Mouse (Mus musculus) stomach, embryonic 15.5 days (tissue): ENCODE measurements around the gene Rai1. TPM values are rescaled to one million over a fixed set of nuclear protein-coding genes. Genes with fewer than 3 reads are reported as not detected.

Experiments
- ATAC-seq: fragments of 200-750 bp; cut with Nextera tagmentation; 2 replicates; pipeline ENCODE4 v1.8.0; 2017; ENCODE audit warnings: low read depth, moderate number of reproducible peaks, moderate TSS enrichment; ENCODE audit not compliant: insufficient read depth, low FRiP score
- H3K27ac ChIP-seq: fragments of 300-500 bp; sonication (generic); 2 replicates; pipeline ENCODE4 v1.5.1; 2015; ENCODE audit warnings: mild to moderate bottlenecking, inconsistent platforms
- H3K27me3 ChIP-seq: fragments of 300-500 bp; sonication (generic); replicated peaks from 2 replicates; pipeline ENCODE4 v1.6.1; 2015; ENCODE audit warnings: inconsistent platforms
- H3K36me3 ChIP-seq: fragments of 300-500 bp; sonication (generic); 2 replicates; pipeline ENCODE4 v1.6.1; 2015; ENCODE audit warnings: inconsistent platforms
- H3K4me1 ChIP-seq: fragments of 300-500 bp; sonication (generic); 2 replicates; pipeline ENCODE4 v1.6.1; 2015; ENCODE audit warnings: inconsistent platforms
- H3K4me2 ChIP-seq: fragments of 300-500 bp; sonication (generic); 2 replicates; pipeline ENCODE4 v1.6.1; 2015; ENCODE audit warnings: mild to moderate bottlenecking, inconsistent platforms
- H3K4me3 ChIP-seq: fragments of 300-500 bp; sonication (generic); replicated peaks from 2 replicates; pipeline ENCODE4 v1.5.1; 2015; ENCODE audit warnings: inconsistent platforms
- H3K9ac ChIP-seq: fragments of 300-500 bp; sonication (generic); 2 replicates; pipeline ENCODE4 v1.6.1; 2015; ENCODE audit warnings: inconsistent platforms
- H3K9me3 ChIP-seq: fragments of 300-500 bp; sonication (generic); 2 replicates; pipeline ENCODE4 v1.6.1; 2016; ENCODE audit warnings: inconsistent platforms
- WGBS: fragments of 180-500 bp; shearing (Covaris S2); methylation state at CpG from one replicate; pipeline ENCODE4 v1.1.7; 2015; 5-methylcytosine and 5-hydroxymethylcytosine counted together
- polyA plus RNA-seq: library from polyadenylated mRNA; unstranded; fragments of >200 nt; fragmentation: Nextera tagmentation; extraction: Ambion mirVana; gene quantifications from 2 replicates; pipeline ENCODE4 v1.2.1, GENCODE M21; 2015

Rai1 gene
- polyA plus RNA-seq, 1 experiment from 2014 or later: 24.4 TPM

GRCm38 (mm10) chr11:60175371-60176181, 70.8 kb downstream of the Rai1 start:
- WGBS: under 1% methylated on average over 50 of the region's 66 CpGs
- peak; percentile 59 for ATAC-seq

GRCm38 (mm10) chr11:60176182-60176974, 71.6 kb downstream of the Rai1 start:
- H3K4me2 ChIP-seq: peak overlapping the region; percentile 100
- peak overlapping the region; percentile 63 for H3K4me3 ChIP-seq
- under 1% methylated on average over 71 of the region's 71 CpGs for WGBS
- H3K27ac ChIP-seq: peak overlapping the region; percentile 89
- H3K4me1 ChIP-seq: peaks cover 87% of the 10 kb centered on the region
- no peaks in the 10 kb centered on the region for H3K9me3 ChIP-seq
- H3K36me3 ChIP-seq: no peaks in the 10 kb centered on the region
- H3K9ac ChIP-seq: peak overlapping the region; percentile 52
- peak; percentile 56; the same call in 1 of the 2 replicates for ATAC-seq
- H3K27me3 ChIP-seq: no peaks in the 10 kb centered on the region

More at GRCm38 (mm10) chr11:60175371-60176181, 70.8 kb downstream of the Rai1 start:
- Histone ChIP-seq H3K27ac (peak overlapping the region; percentile 89), H3K36me3 (no peaks in the 10 kb centered on the region), H3K9ac (peak overlapping the region; percentile 52), H3K9me3 (no peaks in the 10 kb centered on the region), H3K4me1 (peaks cover 81% of the 10 kb centered on the region), H3K27me3 (no peaks in the 10 kb centered on the region), H3K4me2 (peak overlapping the region; percentile 100), H3K4me3 (peak overlapping the region; percentile 63)

GRCm38 (mm10) chr11:60176975-60177657, 72.3 kb downstream of the Rai1 start:
- H3K4me1 ChIP-seq: peaks cover 90% of the 10 kb centered on the region
- no peaks in the 10 kb centered on the region for H3K36me3 ChIP-seq
- peak overlapping the region; percentile 89 for H3K27ac ChIP-seq
- H3K27me3 ChIP-seq: no peaks in the 10 kb centered on the region
- H3K9ac ChIP-seq: 0 out of 2 replicates have a peak overlapping the region, but pooled peaks have one; percentile 34
- no peaks in the 10 kb centered on the region for H3K9me3 ChIP-seq
- peak overlapping the region; percentile 63 for H3K4me3 ChIP-seq
- peak overlapping the region; percentile 100 for H3K4me2 ChIP-seq
- 2% methylated on average over 42 of the region's 42 CpGs for WGBS
- ATAC-seq: no peak

GRCm38 (mm10) chr11:60178005-60178404, 73.2 kb downstream of the Rai1 start:
- no peaks in the 10 kb centered on the region for H3K36me3 ChIP-seq
- no peaks in the 10 kb centered on the region for H3K9me3 ChIP-seq
- H3K9ac ChIP-seq: no peak overlapping the region
- no peak overlapping the region for H3K4me3 ChIP-seq
- H3K4me1 ChIP-seq: peaks cover 90% of the 10 kb centered on the region
- no peaks in the 10 kb centered on the region for H3K27me3 ChIP-seq
- no peak for ATAC-seq
- H3K27ac ChIP-seq: peak overlapping the region; percentile 89
- 48% methylated on average over 6 of the region's 6 CpGs for WGBS
- H3K4me2 ChIP-seq: peak overlapping the region; percentile 100; the same call in 1 of the 2 replicates

- Histone ChIP-seq H3K27ac (peak overlapping the region; percentile 89), H3K36me3 (no peaks in the 10 kb centered on the region), H3K4me2 (no peak overlapping the region), H3K4me1 (peaks cover 89% of the 10 kb centered on the region), H3K27me3 (no peaks in the 10 kb centered on the region), H3K9ac (no peak overlapping the region), H3K9me3 (no peaks in the 10 kb centered on the region), H3K4me3 (no peak overlapping the region)
- no peak for ATAC-seq
Observed at GRCm38 (mm10) chr11:60178506-60178905, 73.7 kb downstream of the Rai1 start.

GRCm38 (mm10) chr11:60182116-60182670, 77.4 kb downstream of the Rai1 start:
- peaks cover 19% of the 10 kb centered on the region; the same call in 1 of the 2 replicates for H3K36me3 ChIP-seq
- no peak for ATAC-seq
- H3K9ac ChIP-seq: no peak overlapping the region; the same call in 1 of the 2 replicates
- no peak overlapping the region for H3K4me2 ChIP-seq
- H3K27me3 ChIP-seq: no peaks in the 10 kb centered on the region
- H3K4me3 ChIP-seq: no peak overlapping the region
- H3K4me1 ChIP-seq: peaks cover 84% of the 10 kb centered on the region
- 78% methylated on average over 12 of the region's 12 CpGs for WGBS
- H3K27ac ChIP-seq: 0 out of 2 replicates have a peak overlapping the region, but pooled peaks have one; percentile 46
- no peaks in the 10 kb centered on the region for H3K9me3 ChIP-seq

- no peak overlapping the region; the same call in 1 of the 2 replicates for H3K27ac ChIP-seq
- no peak overlapping the region for H3K9ac ChIP-seq
Observed at GRCm38 (mm10) chr11:60182741-60183140, 77.9 kb downstream of the Rai1 start.

GRCm38 (mm10) chr11:60184346-60185325, 79.8 kb downstream of the Rai1 start:
- Histone ChIP-seq H3K36me3 (peaks cover 40% of the 10 kb centered on the region), H3K27me3 (no peaks in the 10 kb centered on the region), H3K9me3 (no peaks in the 10 kb centered on the region), H3K4me3 (no peak overlapping the region), H3K9ac (no peak overlapping the region), H3K4me1 (peaks cover 63% of the 10 kb centered on the region), H3K4me2 (no peak overlapping the region), H3K27ac (peak overlapping the region; percentile 28; the same call in 1 of the 2 replicates)
- WGBS: 44% methylated on average over 22 of the region's 22 CpGs
- no peak; the same call in 1 of the 2 replicates for ATAC-seq

More at GRCm38 (mm10) chr11:60182741-60183140, 77.9 kb downstream of the Rai1 start:
- Histone ChIP-seq H3K4me3 (no peak overlapping the region), H3K9me3 (no peaks in the 10 kb centered on the region), H3K27me3 (no peaks in the 10 kb centered on the region), H3K4me2 (no peak overlapping the region), H3K36me3 (peaks cover 25% of the 10 kb centered on the region), H3K4me1 (peaks cover 78% of the 10 kb centered on the region)
- 49% methylated on average over 2 of the region's 2 CpGs for WGBS
- no peak for ATAC-seq

GRCm38 (mm10) chr11:60185396-60186231, 80.8 kb downstream of the Rai1 start:
- Histone ChIP-seq H3K9ac (no peak overlapping the region), H3K4me2 (no peak overlapping the region), H3K27ac (0 out of 2 replicates have a peak overlapping the region, but pooled peaks have one; percentile 26), H3K36me3 (peaks cover 49% of the 10 kb centered on the region), H3K9me3 (no peaks in the 10 kb centered on the region), H3K27me3 (no peaks in the 10 kb centered on the region), H3K4me1 (peaks cover 55% of the 10 kb centered on the region), H3K4me3 (no peak overlapping the region)
- no peak for ATAC-seq
- WGBS: 67% methylated on average over 20 of the region's 20 CpGs

GRCm38 (mm10) chr11:60187070-60187469, 82.3 kb downstream of the Rai1 start:
- WGBS: 88% methylated on average over 11 of the region's 11 CpGs
- no peak for ATAC-seq
- H3K27ac ChIP-seq: no peak overlapping the region
- H3K4me2 ChIP-seq: no peak overlapping the region
- H3K36me3 ChIP-seq: peaks cover 61% of the 10 kb centered on the region
- H3K9me3 ChIP-seq: no peaks in the 10 kb centered on the region
- H3K4me1 ChIP-seq: peaks cover 41% of the 10 kb centered on the region
- H3K27me3 ChIP-seq: no peaks in the 10 kb centered on the region
- no peak overlapping the region for H3K4me3 ChIP-seq
- no peak overlapping the region for H3K9ac ChIP-seq
